Mouse (Mus musculus): ENCODE measurements around the gene Trpm5.

- TF ChIP-seq CTCF (conservative IDR thresholded peaks at IDR 0.05; ENCODE audit: insufficient read depth, insufficient read length, low read depth, low read length) (no peak), POLR2A (IDR thresholded peaks at IDR 0.05; ENCODE audit: low read depth, low read length) (no peak)
These were observed 62.6 kb downstream of the Trpm5 start for GRCm38 (mm10) chr7:143031816-143032215.

Measured in kidney, adult 2 months (tissue).